Mouse (Mus musculus) gastrocnemius, postnatal 36 days (tissue): ENCODE measurements around the gene Rinl. TPM values are rescaled to one million over a fixed set of nuclear protein-coding genes. Genes with fewer than 3 reads are reported as not detected.
A peak's percentile ranks its signal among the peaks of the same experiment; 100 is the strongest.

Source experiments
- DNase-seq, 2 experiments: peaks; one replicate each; pipeline ENCODE4 v3.0.0; 2022
- intact Hi-C: fragments of 180-260 bp; cut with DNase I; formaldehyde crosslinking; loops from one replicate; pipeline ENCODE4 v1.15.1; 2025
- total RNA-seq, 2 experiments: library from RNA; stranded (reverse); gene quantifications; 2 replicates each; pipeline ENCODE4 v1.2.3; 2021

The Rinl gene
- total RNA-seq, 2 experiments from 2014 or later: 1.1 TPM

GRCm38 (mm10) chr7:28807641-28808220, 19.0 kb downstream of the Rinl start:
- intact Hi-C loops: loop anchor here (2.0 kb wide), 1 partner anchor 17 kb away; the partner anchor contains the start of gene Ech1
- DNase-seq: peak; percentile 42

GRCm38 (mm10) chr7:28808221-28808941, 19.6 kb downstream of the Rinl start, which contains the start of gene Hnrnpl:
Hnrnpl (plus strand) TSS chr7:28808541.
- intact Hi-C loops: loop anchor here (2.0 kb wide), 1 partner anchor 16 kb away; the partner anchor contains the start of gene Ech1
- DNase-seq: peak; percentile 69 to 70

- intact Hi-C loops: loop anchor here (2.0 kb wide), 1 partner anchor 16 kb away; the partner anchor contains the start of gene Ech1
These were observed 20.2 kb downstream of the Rinl start for GRCm38 (mm10) chr7:28808957-28809393.

GRCm38 (mm10) chr7:28809401-28810089, 20.8 kb downstream of the Rinl start:
- DNase-seq: peak in 1 of 2 experiments; percentile 44
- intact Hi-C loops: loop anchor here (2.0 kb wide), 1 partner anchor 15 kb away; the partner anchor contains the start of gene Ech1

More at GRCm38 (mm10) chr7:28808957-28809393, 20.2 kb downstream of the Rinl start:
- DNase-seq: peak; percentile 93 to 96

GRCm38 (mm10) chr7:28810107-28811066, 21.6 kb downstream of the Rinl start:
- intact Hi-C loops: no loop called here

GRCm38 (mm10) chr7:28811228-28811627, 22.5 kb downstream of the Rinl start:
- peak; percentile 82 to 92 for DNase-seq
- intact Hi-C loops: no loop called here

More at GRCm38 (mm10) chr7:28810107-28811066, 21.6 kb downstream of the Rinl start:
- DNase-seq: peak; percentile 96 to 98

- no peak for DNase-seq
- intact Hi-C loops: no loop called here
These were observed 23.0 kb downstream of the Rinl start for GRCm38 (mm10) chr7:28811640-28812275.

GRCm38 (mm10) chr7:28812436-28812835, 23.7 kb downstream of the Rinl start:
- DNase-seq: no peak
- intact Hi-C loops: no loop called here

- intact Hi-C loops: no loop called here
- DNase-seq: no peak
These were observed 24.2 kb downstream of the Rinl start for GRCm38 (mm10) chr7:28812949-28813348.

GRCm38 (mm10) chr7:28814306-28815034, 25.7 kb downstream of the Rinl start:
- DNase-seq: no peak
- intact Hi-C loops: no loop called here

- intact Hi-C loops: no loop called here
These were observed 26.5 kb downstream of the Rinl start for GRCm38 (mm10) chr7:28815230-28815629.

GRCm38 (mm10) chr7:28816201-28816600, 27.4 kb downstream of the Rinl start:
- DNase-seq: no peak
- intact Hi-C loops: no loop called here

More at GRCm38 (mm10) chr7:28815230-28815629, 26.5 kb downstream of the Rinl start:
- DNase-seq: no peak

GRCm38 (mm10) chr7:28816920-28817319, 28.2 kb downstream of the Rinl start:
- intact Hi-C loops: no loop called here
- DNase-seq: no peak

- intact Hi-C loops: no loop called here
- DNase-seq: no peak
These were observed 28.8 kb downstream of the Rinl start for GRCm38 (mm10) chr7:28817524-28817923.

- intact Hi-C loops: no loop called here
- no peak for DNase-seq
These were observed 29.2 kb downstream of the Rinl start for GRCm38 (mm10) chr7:28817957-28818356.

- no peak for DNase-seq
- intact Hi-C loops: no loop called here
These were observed 29.7 kb downstream of the Rinl start for GRCm38 (mm10) chr7:28818436-28818835.

- intact Hi-C loops: no loop called here
- DNase-seq: no peak
These were observed 30.2 kb downstream of the Rinl start for GRCm38 (mm10) chr7:28818861-28819452.

GRCm38 (mm10) chr7:28819571-28819970, 30.8 kb downstream of the Rinl start:
- intact Hi-C loops: no loop called here
- no peak for DNase-seq
